Mouse (Mus musculus) B cell, adult 2 months (primary cell): ENCODE results near the gene Hdac10.
A peak's percentile ranks its signal among the peaks of the same experiment; 100 is the strongest.

Source experiments
- DNase-seq, 2 experiments: peaks; one replicate each; pipeline ENCODE4 v3.0.0; 2022

Gene Hdac10

GRCm38 (mm10) chr15:89128382-89129350 lies at the start of gene Hdac10:
Hdac10 (minus strand) TSS chr15:89128700.
- DNase-seq: peak; percentile 90 to 91

GRCm38 (mm10) chr15:89177576-89178259 lies 49.2 kb upstream of the Hdac10 start:
- peak; percentile 26 to 30 for DNase-seq

GRCm38 (mm10) chr15:89177121-89177520 lies 48.6 kb upstream of the Hdac10 start:
- peak; percentile 52 to 64 for DNase-seq

- DNase-seq: no peak
Observed at GRCm38 (mm10) chr15:89175411-89176155, 47.1 kb upstream of the Hdac10 start.

- no peak for DNase-seq
Observed at GRCm38 (mm10) chr15:89174889-89175339, 46.4 kb upstream of the Hdac10 start.

- DNase-seq: peak in 1 of 2 experiments; percentile 36
Observed at GRCm38 (mm10) chr15:89173906-89174214, 45.4 kb upstream of the Hdac10 start.

- DNase-seq: peak; percentile 53 to 58
Observed at GRCm38 (mm10) chr15:89173024-89173905, 44.8 kb upstream of the Hdac10 start.

GRCm38 (mm10) chr15:89172276-89172935 lies 43.9 kb upstream of the Hdac10 start:
- DNase-seq: peak in 1 of 2 experiments; percentile 25

GRCm38 (mm10) chr15:89171526-89172051 lies 43.1 kb upstream of the Hdac10 start:
- no peak for DNase-seq

- no peak for DNase-seq
Observed at GRCm38 (mm10) chr15:89170102-89170501, 41.6 kb upstream of the Hdac10 start.

GRCm38 (mm10) chr15:89169431-89169830 lies 40.9 kb upstream of the Hdac10 start:
- DNase-seq: no peak

GRCm38 (mm10) chr15:89168922-89169321 lies 40.4 kb upstream of the Hdac10 start:
- DNase-seq: no peak

GRCm38 (mm10) chr15:89165478-89165877 lies 37.0 kb upstream of the Hdac10 start:
- DNase-seq: no peak

GRCm38 (mm10) chr15:89161397-89161796 lies 32.9 kb upstream of the Hdac10 start:
- DNase-seq: no peak

GRCm38 (mm10) chr15:89158516-89158915 lies 30.0 kb upstream of the Hdac10 start:
- no peak for DNase-seq

GRCm38 (mm10) chr15:89157954-89158353 lies 29.5 kb upstream of the Hdac10 start:
- peak; percentile 88 to 91 for DNase-seq

- DNase-seq: no peak
Observed at GRCm38 (mm10) chr15:89152312-89152711, 23.8 kb upstream of the Hdac10 start.

GRCm38 (mm10) chr15:89150041-89150390 lies 21.5 kb upstream of the Hdac10 start:
- peak in 1 of 2 experiments; percentile 71 for DNase-seq

GRCm38 (mm10) chr15:89149271-89150040 lies 21.0 kb upstream of the Hdac10 start, which contains the start of gene Mapk11:
Mapk11 (minus strand) TSS chr15:89149628.
- peak; percentile 63 to 71 for DNase-seq
